Mouse (Mus musculus) bone marrow, adult 2 months (tissue): ENCODE measurements around the gene Htr7. TPM values are rescaled to one million over a fixed set of nuclear protein-coding genes. Genes with fewer than 3 reads are reported as not detected.

Experiments used
- H3K27ac ChIP-seq: fragments of 200-500 bp; 2 replicates; pipeline ENCODE4 v1.5.1; 2012; ENCODE audit warnings: low read depth, mild to moderate bottlenecking, control low read depth, inconsistent platforms, low read length; ENCODE audit not compliant: control insufficient read depth, poor library complexity, insufficient read depth
- H3K4me1 ChIP-seq: fragments of 200-500 bp; 2 replicates; pipeline ENCODE4 v1.6.1; 2011; ENCODE audit warnings: low read length; ENCODE audit not compliant: control insufficient read depth, insufficient read depth
- H3K4me3 ChIP-seq: fragments of 200-500 bp; replicated peaks from 2 replicates; pipeline ENCODE3; 2011; ENCODE audit warnings: mild to moderate bottlenecking, low read depth, low read length, control low read depth; ENCODE audit not compliant: control insufficient read depth
- CTCF ChIP-seq: fragments of 200-500 bp; IDR thresholded peaks from 2 replicates; pipeline ENCODE4 v1.5.1; 2011; ENCODE audit warnings: low read length, control low read depth; ENCODE audit not compliant: control insufficient read depth, insufficient read depth
- POLR2A ChIP-seq: fragments of 200-500 bp; IDR thresholded peaks from 2 replicates; pipeline ENCODE4 v1.6.1; 2011; ENCODE audit warnings: low read depth, mild to moderate bottlenecking, control low read depth, low read length, borderline replicate concordance; ENCODE audit not compliant: control insufficient read depth
- WGBS: fragments of 180-500 bp; shearing (Covaris S2); methylation state at CpG from one replicate; pipeline ENCODE4 v1.1.7; 2018; 5-methylcytosine and 5-hydroxymethylcytosine counted together
- polyA plus RNA-seq: library from polyadenylated mRNA; stranded (reverse); fragments of >200 nt; gene quantifications from 2 replicates; pipeline ENCODE4 v1.2.4, GENCODE M21; 2011; ENCODE audit warnings: low replicate concordance; ENCODE audit not compliant: missing spikeins, insufficient read depth, insufficient read length

The Htr7 gene
- polyA plus RNA-seq, 1 experiment: not detected

DNA sequence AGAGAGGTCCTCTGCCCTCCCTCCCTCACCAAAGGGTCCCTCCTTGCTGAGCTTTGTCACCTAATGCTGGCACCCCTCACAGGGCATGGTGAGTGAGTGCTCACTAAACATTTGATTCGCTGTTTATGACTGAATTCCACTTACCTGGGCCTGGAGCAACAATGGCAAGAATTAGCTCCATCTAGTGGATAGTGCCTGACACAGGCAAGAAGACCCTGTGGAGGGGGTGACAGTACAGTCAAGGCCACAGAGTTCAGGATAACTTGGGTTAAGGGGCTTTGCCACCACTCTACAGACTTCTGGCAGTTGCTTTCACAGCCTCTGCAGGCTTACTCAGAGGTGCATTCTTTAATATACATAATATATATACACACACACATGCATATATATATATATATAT is 55.8 kb downstream of the Htr7 start:
- no peaks in the 10 kb centered on the region; the same call in 1 of the 2 replicates for H3K4me1 ChIP-seq
- H3K4me3 ChIP-seq: no peak overlapping the region
- WGBS: 70% methylated on average over 1 of the region's 1 CpGs
- TF ChIP-seq CTCF: no peak
- TF ChIP-seq POLR2A: no peak
- H3K27ac ChIP-seq: no peak overlapping the region

DNA sequence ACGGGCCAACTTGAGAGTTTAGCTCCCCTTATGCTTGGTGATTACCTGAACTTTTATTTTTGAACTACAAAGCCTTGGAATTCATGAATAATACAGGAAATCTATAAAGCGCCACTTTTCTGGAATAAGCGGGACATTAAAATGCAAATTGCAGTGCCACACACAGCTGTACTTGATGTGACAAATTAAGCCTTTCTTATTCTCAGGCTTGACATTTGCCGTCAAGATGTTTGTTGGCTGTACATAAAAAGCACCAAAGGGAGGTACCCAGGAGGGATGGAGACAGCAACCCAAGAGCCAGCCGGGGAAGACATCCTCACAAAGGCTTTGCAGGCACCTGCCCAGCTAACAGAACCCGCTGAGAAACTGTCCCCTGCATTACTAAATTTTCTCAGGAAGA is 56.4 kb downstream of the Htr7 start:
- no peak overlapping the region for H3K4me3 ChIP-seq
- WGBS: 87% methylated on average over 6 of the region's 6 CpGs
- no peaks in the 10 kb centered on the region; the same call in 1 of the 2 replicates for H3K4me1 ChIP-seq
- no peak for TF ChIP-seq CTCF
- H3K27ac ChIP-seq: no peak overlapping the region

DNA sequence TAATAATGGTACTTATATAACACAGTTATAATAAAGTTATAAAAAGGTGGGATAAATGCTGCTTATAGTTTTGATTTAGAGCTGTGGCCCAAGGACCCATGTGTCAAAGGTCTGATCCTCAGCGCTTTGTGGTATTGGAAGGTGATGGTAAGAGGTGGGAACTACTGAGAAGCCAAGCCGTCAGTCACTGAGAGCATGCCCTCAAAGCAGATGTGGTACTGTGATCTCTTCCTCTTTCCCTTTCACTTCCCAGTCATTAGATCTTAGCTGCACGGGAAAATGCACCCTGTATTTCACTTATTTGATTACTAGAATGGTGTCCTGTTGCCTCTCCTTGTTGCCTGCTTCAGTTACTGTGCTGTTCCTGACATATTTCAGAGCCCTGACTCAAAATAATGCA is 59.9 kb downstream of the Htr7 start:
- Histone ChIP-seq H3K27ac (no peak overlapping the region), H3K4me1 (no peaks in the 10 kb centered on the region; the same call in 1 of the 2 replicates), H3K4me3 (no peak overlapping the region)
- TF ChIP-seq CTCF: no peak
- WGBS: 22% methylated on average over 3 of the region's 3 CpGs

DNA sequence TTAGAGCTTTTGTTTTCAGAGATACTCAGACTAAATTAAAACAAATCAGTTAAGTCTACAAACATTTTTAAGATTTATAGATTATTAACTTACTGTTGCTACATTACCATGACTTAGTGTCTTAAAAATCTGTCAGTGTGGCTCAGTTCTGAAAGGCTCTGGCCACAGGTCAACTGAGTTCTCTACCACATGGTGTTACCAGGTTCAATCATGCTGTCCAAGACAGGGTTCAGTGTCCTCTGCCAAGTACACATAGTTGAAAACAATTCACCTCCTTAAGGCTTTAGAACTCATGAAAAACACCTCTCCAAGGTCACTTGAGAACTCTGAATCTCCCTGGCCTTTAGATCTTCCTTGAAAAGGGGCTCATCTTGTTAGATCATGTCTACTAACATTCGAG is 69.8 kb downstream of the Htr7 start:
- TF ChIP-seq CTCF: no peak
- TF ChIP-seq POLR2A: no peak
- Histone ChIP-seq H3K27ac (no peak overlapping the region), H3K4me3 (no peak overlapping the region), H3K4me1 (no peaks in the 10 kb centered on the region)
- WGBS: 69% methylated on average over 1 of the region's 1 CpGs

DNA sequence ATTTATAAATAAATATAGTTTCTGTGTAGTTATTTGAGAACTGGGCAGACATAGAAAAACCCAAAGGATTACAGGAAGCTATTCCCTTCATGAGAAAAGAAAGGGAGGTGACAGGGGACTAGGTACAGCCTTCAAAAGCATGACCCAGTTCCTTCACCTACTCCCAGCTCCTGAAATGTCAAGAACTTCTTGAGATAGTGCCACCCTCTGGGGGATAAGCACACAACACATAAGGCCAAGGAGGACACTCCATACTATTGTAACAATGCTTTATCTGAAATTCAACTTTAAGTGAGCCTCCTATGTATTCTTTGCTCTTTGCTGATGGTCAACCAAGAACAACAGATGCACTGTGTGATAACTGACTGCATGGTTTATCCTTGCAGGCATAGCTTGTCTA is 82.6 kb downstream of the Htr7 start:
- TF ChIP-seq POLR2A (no peak), CTCF (no peak)
- Histone ChIP-seq H3K4me3 (no peak overlapping the region), H3K4me1 (no peaks in the 10 kb centered on the region), H3K27ac (no peak overlapping the region)

DNA sequence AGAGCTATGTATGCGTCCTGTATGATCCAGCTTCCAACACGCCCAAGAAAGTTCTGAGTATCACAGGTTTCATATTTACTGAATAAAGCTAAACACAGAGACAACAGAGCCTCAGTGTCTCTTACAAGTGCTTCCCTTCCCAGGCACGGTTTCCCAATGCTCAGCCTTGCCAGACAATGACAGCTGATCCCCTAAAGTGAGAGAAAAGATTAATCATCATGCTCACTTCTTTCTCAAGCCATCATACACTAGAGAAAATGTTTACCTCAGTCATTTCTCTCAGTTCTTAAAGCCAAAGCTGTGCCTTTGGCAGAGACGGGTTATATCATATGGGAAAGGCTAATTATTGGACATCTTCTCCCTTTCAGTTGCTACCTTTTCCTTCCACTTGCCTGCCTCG is 99.7 kb downstream of the Htr7 start:
- H3K4me1 ChIP-seq: no peaks in the 10 kb centered on the region
- no peak overlapping the region for H3K27ac ChIP-seq
- WGBS: 72% methylated on average over 5 of the region's 5 CpGs
- TF ChIP-seq CTCF (no peak), POLR2A (no peak)
- H3K4me3 ChIP-seq: no peak overlapping the region

DNA sequence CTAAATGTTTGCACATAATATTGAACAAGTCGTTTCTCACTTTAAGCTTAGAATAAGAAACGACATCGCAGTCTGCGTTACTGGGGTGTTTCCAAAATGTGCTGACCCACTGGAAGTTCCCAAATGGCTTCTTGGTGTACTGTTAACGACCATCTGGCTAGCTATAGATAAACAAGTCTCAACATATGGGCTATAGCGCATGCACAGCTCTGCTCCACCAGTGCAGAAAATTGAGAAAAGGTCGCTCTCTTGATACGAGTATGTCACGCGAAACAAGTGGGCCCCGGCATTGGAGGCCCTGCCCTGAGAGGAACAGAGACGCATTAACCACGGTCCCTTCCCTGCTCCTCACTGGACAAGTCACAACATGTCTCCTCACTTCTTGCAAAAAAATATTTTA is 101.6 kb downstream of the Htr7 start:
- 85% methylated on average over 13 of the region's 13 CpGs for WGBS
- H3K4me3 ChIP-seq: no peak overlapping the region
- H3K27ac ChIP-seq: no peak overlapping the region
- TF ChIP-seq CTCF (no peak), POLR2A (no peak)
- H3K4me1 ChIP-seq: no peaks in the 10 kb centered on the region

DNA sequence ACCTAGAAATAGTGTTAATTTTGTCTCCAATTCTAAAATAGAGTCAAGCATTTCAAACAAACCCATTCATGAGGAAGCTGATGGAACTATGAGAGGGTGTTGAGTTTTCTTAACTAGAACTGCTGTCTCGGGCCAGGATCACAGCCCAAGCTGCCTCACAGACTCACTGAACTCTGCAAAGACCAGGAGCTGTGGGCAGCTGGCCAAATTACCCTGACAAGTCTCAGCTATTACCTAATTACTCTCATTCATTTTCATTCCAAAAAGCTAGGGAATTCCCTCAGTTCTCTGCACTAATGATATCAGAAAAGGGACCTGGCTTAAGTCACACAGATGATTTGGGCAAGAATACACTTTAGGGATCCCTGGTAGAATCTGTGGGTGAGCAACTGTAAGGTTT is 107.4 kb downstream of the Htr7 start:
- no peak for TF ChIP-seq POLR2A
- TF ChIP-seq CTCF: no peak
- H3K4me3 ChIP-seq: no peak overlapping the region
- H3K27ac ChIP-seq: no peak overlapping the region
- H3K4me1 ChIP-seq: no peaks in the 10 kb centered on the region; the same call in 1 of the 2 replicates
- 44% methylated on average over 1 of the region's 1 CpGs for WGBS

DNA sequence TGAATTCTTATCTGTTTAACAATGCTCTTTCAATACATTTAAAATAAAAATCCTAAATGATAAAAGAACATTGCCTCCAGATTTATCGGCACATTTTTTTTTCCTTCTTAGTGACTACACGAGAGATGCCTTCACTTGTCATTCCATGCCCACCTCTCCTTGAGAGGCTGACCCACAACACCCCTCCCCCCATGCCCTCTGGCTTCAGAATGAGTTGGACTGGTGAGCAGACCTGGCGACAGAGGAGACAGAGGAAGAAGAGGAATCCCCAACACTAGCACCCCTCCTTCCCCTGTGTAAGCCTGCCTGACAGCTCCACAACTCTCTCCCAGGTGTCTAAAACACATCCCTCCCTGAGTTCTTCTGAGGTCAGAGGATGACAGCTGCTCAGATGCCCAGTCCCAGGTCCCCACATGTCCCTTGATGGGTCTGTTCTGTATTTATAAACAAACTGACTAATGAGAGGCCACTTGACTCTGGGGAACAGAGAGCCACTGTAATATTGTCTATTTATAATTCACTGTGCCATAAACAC is 132.3 kb downstream of the Htr7 start:
- Histone ChIP-seq H3K27ac (no peak overlapping the region), H3K4me3 (no peak overlapping the region), H3K4me1 (no peaks in the 10 kb centered on the region)
- 68% methylated on average over 3 of the region's 3 CpGs for WGBS
- TF ChIP-seq CTCF (no peak), POLR2A (no peak)
